ENCODE assay signal across 11 mouse cellular contexts in genomic region chr1:182499443-182500089, GRCm38 (mm10). TPM values are rescaled to one million over a fixed set of nuclear protein-coding genes. Genes with fewer than 3 reads are reported as not detected.
DNase-seq lines count a peak whose midpoint lies in the region; ATAC-seq lines count a peak whose summit lies in the region.
"Had no signal": no experiment of that assay in that cellular context is flagged by ENCODE, and none has a peak within 500 bp of the region (broad histone marks: within the 10 kb centered on the region; RNA-seq: fewer than 3 reads in every experiment).

No protein-coding gene starts in this region.

- no peak overlapping the region for H3K9ac ChIP-seq in hindbrain, embryonic 15.5 days
- no peak overlapping the region for H3K9ac ChIP-seq in hindbrain, embryonic 14.5 days
- H3K9ac ChIP-seq in forebrain, embryonic 13.5 days: no peak overlapping the region
- H3K9ac ChIP-seq in forebrain, embryonic 12.5 days: no peak overlapping the region
- H3K9ac ChIP-seq: limb, embryonic 15.5 days; neural tube, embryonic 13.5 days had no signal

- no peak for ATAC-seq in hindbrain, embryonic 15.5 days (ENCODE audit: low FRiP score, low read depth)
- no peak for ATAC-seq in hindbrain, embryonic 14.5 days (ENCODE audit: low FRiP score)
- ATAC-seq in forebrain, embryonic 13.5 days: no peak
- no peak for ATAC-seq in forebrain, embryonic 12.5 days (ENCODE audit: low FRiP score)

- no peak overlapping the region for H3K4me3 ChIP-seq in hindbrain, embryonic 15.5 days
- no peak overlapping the region for H3K4me3 ChIP-seq in hindbrain, embryonic 14.5 days (replicated peaks; ENCODE audit: low read length)
- no peak overlapping the region for H3K4me3 ChIP-seq in forebrain, embryonic 13.5 days
- H3K4me3 ChIP-seq in forebrain, embryonic 12.5 days (replicated peaks): no peak overlapping the region
- H3K4me3 ChIP-seq: limb, embryonic 15.5 days; neural tube, embryonic 13.5 days had no signal

- peaks cover 6% of the 10 kb centered on the region; the same call in 1 of the 2 replicates for H3K4me1 ChIP-seq in hindbrain, embryonic 15.5 days (replicated peaks)
- H3K4me1 ChIP-seq in hindbrain, embryonic 14.5 days (replicated peaks; ENCODE audit: control insufficient read depth, insufficient read depth, low read length): peaks cover 14% of the 10 kb centered on the region
- peaks cover 13% of the 10 kb centered on the region for H3K4me1 ChIP-seq in forebrain, embryonic 13.5 days
- H3K4me1 ChIP-seq in forebrain, embryonic 12.5 days: peaks cover 14% of the 10 kb centered on the region

- no peaks in the 10 kb centered on the region for H3K36me3 ChIP-seq in hindbrain, embryonic 15.5 days
- H3K36me3 ChIP-seq in hindbrain, embryonic 14.5 days (replicated peaks; ENCODE audit: control insufficient read depth, insufficient read depth): no peaks in the 10 kb centered on the region
- no peaks in the 10 kb centered on the region for H3K36me3 ChIP-seq in forebrain, embryonic 13.5 days (ENCODE audit: poor library complexity, severe bottlenecking)
- no peaks in the 10 kb centered on the region; the same call in 1 of the 2 replicates for H3K36me3 ChIP-seq in forebrain, embryonic 12.5 days (replicated peaks)

- 67% methylated on average over 9 of the region's 9 CpGs for WGBS in hindbrain, embryonic 15.5 days
- WGBS in hindbrain, embryonic 14.5 days: 70% methylated on average over 9 of the region's 9 CpGs
- WGBS in forebrain, embryonic 13.5 days: 83% methylated on average over 9 of the region's 9 CpGs
- 85% methylated on average over 9 of the region's 9 CpGs for WGBS in forebrain, embryonic 12.5 days

- no peak for DNase-seq in hindbrain, embryonic 14.5 days (ENCODE audit: low spot score)
- peak; percentile 40 for DNase-seq in adrenal gland, postnatal 25 days
- peak; percentile 76 for DNase-seq in heart, postnatal 4 days
- peak; percentile 77 for DNase-seq in lung, postnatal 14 days
- DNase-seq in ovary, postnatal 36 days (ENCODE audit: low spot score): no peak
- DNase-seq: embryo, embryonic 11 days had no signal

- no peaks in the 10 kb centered on the region for H3K9me3 ChIP-seq in hindbrain, embryonic 15.5 days
- H3K9me3 ChIP-seq in hindbrain, embryonic 14.5 days (ENCODE audit: control insufficient read depth, low read length): no peaks in the 10 kb centered on the region
- H3K9me3 ChIP-seq in forebrain, embryonic 13.5 days (replicated peaks): no peaks in the 10 kb centered on the region
- no peaks in the 10 kb centered on the region for H3K9me3 ChIP-seq in forebrain, embryonic 12.5 days
- H3K9me3 ChIP-seq: limb, embryonic 15.5 days; neural tube, embryonic 13.5 days had no signal

- no peaks in the 10 kb centered on the region for H3K27me3 ChIP-seq in hindbrain, embryonic 15.5 days
- H3K27me3 ChIP-seq in hindbrain, embryonic 14.5 days (ENCODE audit: control insufficient read depth, insufficient read depth, low read length): no peaks in the 10 kb centered on the region
- no peaks in the 10 kb centered on the region for H3K27me3 ChIP-seq in forebrain, embryonic 13.5 days
- H3K27me3 ChIP-seq in forebrain, embryonic 12.5 days: no peaks in the 10 kb centered on the region
- H3K27me3 ChIP-seq: limb, embryonic 15.5 days; neural tube, embryonic 13.5 days had no signal

- 0 out of 2 replicates have a peak overlapping the region, but pooled peaks have one; percentile 3 for H3K27ac ChIP-seq in hindbrain, embryonic 15.5 days (replicated peaks)
- no peak overlapping the region for H3K27ac ChIP-seq in hindbrain, embryonic 14.5 days
- H3K27ac ChIP-seq in forebrain, embryonic 13.5 days: no peak overlapping the region
- H3K27ac ChIP-seq in forebrain, embryonic 12.5 days: no peak overlapping the region
- H3K27ac ChIP-seq: limb, embryonic 15.5 days had no signal

- H3K4me2 ChIP-seq in hindbrain, embryonic 15.5 days: no peak overlapping the region
- H3K4me2 ChIP-seq in hindbrain, embryonic 14.5 days (replicated peaks): no peak overlapping the region
- no peak overlapping the region for H3K4me2 ChIP-seq in forebrain, embryonic 13.5 days
- no peak overlapping the region for H3K4me2 ChIP-seq in forebrain, embryonic 12.5 days
- H3K4me2 ChIP-seq: limb, embryonic 15.5 days; neural tube, embryonic 13.5 days had no signal

RNA-seq across cellular contexts. Expression of gene Capn2, which starts 17.8 kb away (rescaled TPM):
- polyA plus RNA-seq in hindbrain, embryonic 15.5 days (2015; fragmentation: Nextera tagmentation; extraction: Ambion mirVana): 93.3 and 93.9 TPM in 2 replicates
- polyA plus RNA-seq in hindbrain, embryonic 14.5 days (2014; fragmentation: Nextera tagmentation; extraction: Ambion mirVana): 80.5 and 81.0 TPM in 2 replicates
- 52.1 and 56.2 TPM in 2 replicates for total RNA-seq in adrenal gland, postnatal 25 days (2021)
- total RNA-seq in heart, postnatal 4 days (2021): 10 to 100 TPM; 86.6 to 89.9 TPM
- polyA plus RNA-seq in forebrain, embryonic 13.5 days (2015; fragmentation: Nextera tagmentation; extraction: Ambion mirVana): 63.8 and 65.1 TPM in 2 replicates
- 91.6 and 95.6 TPM in 2 replicates for polyA plus RNA-seq in forebrain, embryonic 12.5 days (2016; fragmentation: Nextera tagmentation; extraction: Ambion mirVana)

Comparison
In these comparisons a context has a peak if more than half of its experiments do, and no peak if none do; other contexts are left out.
1. DNase-seq: peak in adrenal gland, postnatal 25 days (single experiment), heart, postnatal 4 days (single experiment) and lung, postnatal 14 days (single experiment); none in hindbrain, embryonic 14.5 days (single experiment) and ovary, postnatal 36 days (single experiment).